Mouse (Mus musculus) MEL (cell line): Measurements from ENCODE around the gene Hspa12b.

Source experiments
- BHLHE40 ChIP-seq: IDR thresholded peaks from 2 replicates; pipeline ENCODE4 v1.6.1; 2012; ENCODE audit warnings: low read depth, mild to moderate bottlenecking, inconsistent platforms, low read length, improper control_type of control experiment, borderline replicate concordance
- CTCF ChIP-seq, 3 experiments: IDR thresholded peaks in 2 of 3; conservative IDR thresholded peaks in 1 of 3; 2 replicates each; pipeline ENCODE4 v1.5.1; 2011 to 2012; ENCODE audit warnings: low read length in 3 of 3, low read depth in 2 of 3, mild to moderate bottlenecking in 2 of 3, improper control_type of control experiment in 1 of 3, inconsistent platforms in 1 of 3, mixed read lengths in 1 of 3, moderate library complexity in 1 of 3; ENCODE audit not compliant: control insufficient read depth in 1 of 3, insufficient read depth in 1 of 3, poor library complexity in 1 of 3, severe bottlenecking in 1 of 3
- EP300 ChIP-seq, 2 experiments: IDR thresholded peaks; 2 replicates each; pipeline ENCODE4 v1.6.1; 2011; ENCODE audit warnings: improper control_type of control experiment in 2 of 2, low read length in 2 of 2, low read depth in 1 of 2, mild to moderate bottlenecking in 1 of 2
- HCFC1 ChIP-seq: IDR thresholded peaks from 2 replicates; pipeline ENCODE4 v1.6.1; 2012; ENCODE audit warnings: low read depth, mild to moderate bottlenecking, inconsistent platforms, low read length, improper control_type of control experiment, moderate library complexity
- MAZ ChIP-seq: IDR thresholded peaks from 2 replicates; pipeline ENCODE4 v1.6.1; 2012; ENCODE audit warnings: low read depth, mild to moderate bottlenecking, inconsistent platforms, low read length, improper control_type of control experiment
- POLR2A ChIP-seq, 2 experiments: IDR thresholded peaks; 2 replicates each; pipeline ENCODE4 v1.6.1; 2011 to 2012; ENCODE audit warnings: low read length in 2 of 2, mild to moderate bottlenecking in 2 of 2, control low read depth in 1 of 2, improper control_type of control experiment in 1 of 2, low read depth in 1 of 2, moderate library complexity in 1 of 2; ENCODE audit not compliant: control insufficient read depth in 1 of 2, insufficient read depth in 1 of 2, poor library complexity in 1 of 2
- RCOR1 ChIP-seq: IDR thresholded peaks from 2 replicates; pipeline ENCODE4 v1.6.1; 2012; ENCODE audit warnings: low read depth, mild to moderate bottlenecking, inconsistent platforms, low read length, improper control_type of control experiment
- SMC3 ChIP-seq: IDR thresholded peaks from 2 replicates; pipeline ENCODE4 v1.6.1; 2011; ENCODE audit warnings: low read depth, low read length, improper control_type of control experiment
- USF2 ChIP-seq, 2 experiments: IDR thresholded peaks; 2 replicates each; pipeline ENCODE4 v1.6.1; 2011 to 2012; ENCODE audit warnings: improper control_type of control experiment in 2 of 2, low read length in 2 of 2, borderline replicate concordance in 1 of 2, inconsistent platforms in 1 of 2, low read depth in 1 of 2, mild to moderate bottlenecking in 1 of 2; ENCODE audit not compliant: insufficient read depth in 1 of 2

- TF ChIP-seq POLR2A (IDR thresholded peaks at IDR 0.05; ENCODE audit: control insufficient read depth in 1 of 2, insufficient read depth in 1 of 2, low read depth in 1 of 2, low read length in 2 of 2, poor library complexity in 1 of 2) (no peak), HCFC1 (no peak), CTCF (IDR thresholded peaks at IDR 0.05 in 2 of 3, conservative IDR thresholded peaks at IDR 0.05 in 1 of 3; ENCODE audit: control insufficient read depth in 1 of 3, insufficient read depth in 1 of 3, low read depth in 2 of 3, low read length in 3 of 3, poor library complexity in 1 of 3, severe bottlenecking in 1 of 3) (no peak), SMC3 (no peak), EP300 (IDR thresholded peaks at IDR 0.05; ENCODE audit: low read depth in 1 of 2, low read length in 2 of 2) (no peak), MAZ (no peak), USF2 (IDR thresholded peaks at IDR 0.05; ENCODE audit: borderline replicate concordance in 1 of 2, insufficient read depth in 1 of 2, low read depth in 1 of 2, low read length in 2 of 2) (no peak), BHLHE40 (no peak), RCOR1 (no peak)
Measured at GRCm38 (mm10) chr2:131089634-131090033, 37.4 kb upstream of the Hspa12b start.
